Mouse (Mus musculus) kidney, embryonic 14.5 days (tissue): ENCODE measurements at regions not wholly inside any gene's neighbourhood (a gene's known extent, or its start where the extent isn't known, plus 50 kb on each side); places are given as distances from the start of the nearest gene placed in this dataset.

Experiments
- ATAC-seq: fragments of 200-750 bp; cut with Nextera tagmentation; 2 replicates; pipeline ENCODE4 v1.8.0; 2017; ENCODE audit warnings: moderate number of reproducible peaks, mild to moderate bottlenecking, moderate TSS enrichment, moderate library complexity; ENCODE audit not compliant: low FRiP score, low TSS enrichment
- H3K27ac ChIP-seq: fragments of 300-500 bp; sonication (generic); 2 replicates; pipeline ENCODE4 v1.5.1; 2014; ENCODE audit warnings: low read depth, mild to moderate bottlenecking, low read length, moderate library complexity, mixed read lengths
- H3K27me3 ChIP-seq: fragments of 300-500 bp; sonication (generic); 2 replicates; pipeline ENCODE4 v1.6.1; 2014; ENCODE audit warnings: mild to moderate bottlenecking, low read length; ENCODE audit not compliant: control insufficient read depth, insufficient read depth
- H3K36me3 ChIP-seq: fragments of 300-500 bp; sonication (generic); 2 replicates; pipeline ENCODE4 v1.6.1; 2014; ENCODE audit warnings: low read length, mixed read lengths; ENCODE audit not compliant: control insufficient read depth, insufficient read depth
- H3K4me1 ChIP-seq: fragments of 300-500 bp; sonication (generic); 2 replicates; pipeline ENCODE4 v1.6.1; 2014; ENCODE audit warnings: low read length, mixed read lengths; ENCODE audit not compliant: control insufficient read depth, insufficient read depth
- H3K4me2 ChIP-seq: fragments of 300-500 bp; sonication (generic); replicated peaks from 2 replicates; pipeline ENCODE4 v1.6.1; 2014; ENCODE audit warnings: low read depth, mild to moderate bottlenecking, low read length
- H3K4me3 ChIP-seq: fragments of 300-500 bp; sonication (generic); 2 replicates; pipeline ENCODE4 v1.5.1; 2014; ENCODE audit warnings: mild to moderate bottlenecking, low read length
- H3K9ac ChIP-seq: fragments of 300-500 bp; sonication (generic); 2 replicates; pipeline ENCODE4 v1.6.1; 2014; ENCODE audit warnings: low read depth, mild to moderate bottlenecking, low read length, moderate library complexity
- H3K9me3 ChIP-seq: fragments of 300-500 bp; sonication (generic); 2 replicates; pipeline ENCODE4 v1.6.1; 2016; ENCODE audit warnings: low read length; ENCODE audit not compliant: control insufficient read depth
- WGBS: fragments of 180-500 bp; shearing (Covaris S2); extraction: QIAGEN DNeasy Blood & Tissue Kit; methylation state at CpG from one replicate; pipeline ENCODE4 v1.1.7; 2014; 5-methylcytosine and 5-hydroxymethylcytosine counted together

DNA sequence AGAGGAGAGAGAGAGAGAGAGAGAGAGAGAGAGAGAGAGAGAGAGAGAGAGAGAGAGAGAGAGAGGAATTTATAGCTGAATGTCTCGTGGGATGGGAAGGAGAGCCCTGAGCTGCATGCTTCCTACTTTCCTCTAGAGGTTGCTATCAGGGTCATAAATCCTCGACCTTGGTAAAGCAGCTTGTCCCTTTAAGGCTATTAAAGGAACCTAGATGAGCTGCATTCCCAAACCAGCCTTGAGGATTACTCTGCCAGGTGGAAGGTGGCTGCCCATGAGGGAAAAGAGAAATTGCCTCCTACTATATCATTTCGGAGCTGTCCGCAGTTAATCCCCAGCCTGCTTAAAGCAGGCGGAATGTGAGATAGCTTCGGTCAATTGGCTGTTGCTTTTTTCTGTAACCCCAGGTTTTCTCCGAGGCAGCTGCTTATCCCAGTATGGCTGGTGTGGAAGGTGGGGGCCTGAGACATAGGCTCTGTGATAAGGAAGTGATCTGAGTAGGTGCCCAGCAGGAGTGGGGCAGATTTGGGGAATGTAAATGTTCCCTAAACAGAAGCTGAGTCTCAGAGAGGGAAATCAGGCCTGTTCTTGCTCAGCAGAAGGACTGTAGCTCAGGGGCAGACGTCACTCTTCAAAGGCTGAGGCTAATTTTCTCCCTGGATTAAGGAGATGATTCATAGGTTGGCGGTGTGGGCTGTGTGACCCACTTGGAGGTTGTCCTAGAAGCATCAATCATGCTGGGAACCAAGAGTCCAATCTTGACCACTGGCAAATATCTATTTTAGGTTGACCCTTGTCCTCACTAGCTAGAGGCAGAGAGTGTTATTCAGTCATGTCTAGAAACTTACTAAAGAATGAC lies 255.2 kb upstream of the Camk1g start:
- H3K9me3 ChIP-seq: no peaks in the 10 kb centered on the region
- H3K4me3 ChIP-seq: no peak overlapping the region
- H3K4me2 ChIP-seq: no peak overlapping the region
- H3K27me3 ChIP-seq: 0 out of 2 replicates have a peak, but pooled peaks cover 3% of the 10 kb centered on the region
- no peak overlapping the region for H3K9ac ChIP-seq
- no peak overlapping the region for H3K27ac ChIP-seq
- H3K4me1 ChIP-seq: no peaks in the 10 kb centered on the region
- no peaks in the 10 kb centered on the region for H3K36me3 ChIP-seq
- ATAC-seq: no peak
- 12% methylated on average over 9 of the region's 9 CpGs for WGBS

- H3K27ac ChIP-seq: no peak overlapping the region
- no peaks in the 10 kb centered on the region for H3K36me3 ChIP-seq
- H3K27me3 ChIP-seq: 0 out of 2 replicates have a peak, but pooled peaks cover 3% of the 10 kb centered on the region
- H3K4me3 ChIP-seq: no peak overlapping the region
- ATAC-seq: no peak
- H3K9me3 ChIP-seq: no peaks in the 10 kb centered on the region
- H3K4me1 ChIP-seq: peaks cover 4% of the 10 kb centered on the region; the same call in 1 of the 2 replicates
- no peak overlapping the region for H3K9ac ChIP-seq
- WGBS: 77% methylated on average over 3 of the region's 3 CpGs
- no peak overlapping the region for H3K4me2 ChIP-seq
These were observed 253.5 kb upstream of the Camk1g start for GRCm38 (mm10) chr1:193623571-193623970.

- H3K4me3 ChIP-seq: no peak overlapping the region
- ATAC-seq: no peak
- H3K27me3 ChIP-seq: no peaks in the 10 kb centered on the region
- H3K9me3 ChIP-seq: no peaks in the 10 kb centered on the region
- no peak overlapping the region for H3K4me2 ChIP-seq
- no peaks in the 10 kb centered on the region for H3K36me3 ChIP-seq
- no peak overlapping the region for H3K27ac ChIP-seq
- H3K4me1 ChIP-seq: peaks cover 7% of the 10 kb centered on the region; the same call in 1 of the 2 replicates
- H3K9ac ChIP-seq: no peak overlapping the region
- WGBS: 34% methylated on average over 8 of the region's 8 CpGs
These were observed 248.2 kb upstream of the Camk1g start for GRCm38 (mm10) chr1:193618250-193618649.

GRCm38 (mm10) chr1:193610471-193610870 lies 240.4 kb upstream of the Camk1g start:
- Histone ChIP-seq H3K9me3 (no peaks in the 10 kb centered on the region), H3K4me3 (no peak overlapping the region), H3K9ac (no peak overlapping the region), H3K27me3 (no peaks in the 10 kb centered on the region), H3K4me2 (no peak overlapping the region), H3K36me3 (no peaks in the 10 kb centered on the region), H3K27ac (no peak overlapping the region), H3K4me1 (no peaks in the 10 kb centered on the region)
- WGBS: 59% methylated on average over 4 of the region's 4 CpGs
- no peak for ATAC-seq

GRCm38 (mm10) chr1:193599895-193600294 lies 229.8 kb upstream of the Camk1g start:
- Histone ChIP-seq H3K4me1 (no peaks in the 10 kb centered on the region), H3K9me3 (no peaks in the 10 kb centered on the region), H3K27me3 (no peaks in the 10 kb centered on the region), H3K36me3 (no peaks in the 10 kb centered on the region), H3K4me2 (no peak overlapping the region), H3K27ac (no peak overlapping the region), H3K9ac (no peak overlapping the region), H3K4me3 (no peak overlapping the region)
- ATAC-seq: no peak
- 85% methylated on average over 4 of the region's 4 CpGs for WGBS

DNA sequence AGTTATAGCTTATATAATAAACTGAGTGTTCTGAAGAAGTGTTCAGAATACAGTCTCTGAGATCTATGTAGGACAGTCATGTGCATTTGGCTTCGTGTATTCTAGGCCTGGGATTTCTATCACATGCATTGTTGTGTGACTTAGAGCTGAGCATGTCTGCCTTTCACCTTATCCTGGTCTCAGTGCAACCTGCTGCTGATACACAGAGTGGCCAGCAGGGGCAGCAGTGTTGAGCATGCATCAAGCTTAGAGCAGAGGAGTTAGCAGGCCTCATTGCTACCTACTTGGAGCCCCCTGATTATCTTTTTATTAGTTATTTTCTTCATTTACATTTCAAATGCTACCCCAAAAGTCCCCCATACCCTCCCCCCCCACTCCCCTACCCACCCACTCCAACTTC lies 229.1 kb upstream of the Camk1g start:
- 47% methylated on average over 1 of the region's 1 CpGs for WGBS
- Histone ChIP-seq H3K27me3 (no peaks in the 10 kb centered on the region), H3K4me2 (no peak overlapping the region), H3K27ac (no peak overlapping the region), H3K36me3 (no peaks in the 10 kb centered on the region), H3K4me1 (no peaks in the 10 kb centered on the region), H3K4me3 (no peak overlapping the region), H3K9me3 (no peaks in the 10 kb centered on the region), H3K9ac (no peak overlapping the region)
- no peak for ATAC-seq

DNA sequence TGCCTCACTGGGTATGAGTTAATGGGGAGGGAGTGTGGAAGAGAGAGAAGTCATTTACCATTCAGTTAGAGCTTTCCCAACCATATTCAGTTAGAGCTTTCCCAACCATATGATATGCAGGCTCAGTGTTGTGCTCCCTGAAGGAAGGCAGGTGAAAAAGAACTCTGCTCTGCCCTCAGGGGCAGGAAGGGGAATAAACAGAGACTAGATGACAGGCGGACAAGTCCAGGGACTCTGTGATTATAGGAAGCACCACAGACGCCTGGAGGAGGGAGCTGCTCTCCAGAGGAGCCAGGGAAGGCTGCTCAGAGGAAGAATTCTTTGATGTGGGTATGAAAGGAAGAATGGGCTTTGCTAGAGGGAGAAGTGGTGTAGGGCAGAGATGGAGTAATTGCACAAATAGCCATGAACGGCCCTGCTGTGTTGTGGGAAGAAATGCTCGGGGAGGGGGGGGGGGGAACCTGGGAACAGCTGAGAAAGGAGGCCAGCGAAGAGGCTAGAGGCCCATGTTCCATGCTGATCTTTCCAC lies 220.3 kb upstream of the Camk1g start:
- Histone ChIP-seq H3K9ac (no peak overlapping the region), H3K4me1 (peaks cover 9% of the 10 kb centered on the region), H3K4me3 (no peak overlapping the region), H3K27me3 (no peaks in the 10 kb centered on the region), H3K27ac (no peak overlapping the region), H3K36me3 (no peaks in the 10 kb centered on the region), H3K4me2 (no peak overlapping the region), H3K9me3 (no peaks in the 10 kb centered on the region)
- ATAC-seq: no peak
- WGBS: 16% methylated on average over 5 of the region's 5 CpGs

DNA sequence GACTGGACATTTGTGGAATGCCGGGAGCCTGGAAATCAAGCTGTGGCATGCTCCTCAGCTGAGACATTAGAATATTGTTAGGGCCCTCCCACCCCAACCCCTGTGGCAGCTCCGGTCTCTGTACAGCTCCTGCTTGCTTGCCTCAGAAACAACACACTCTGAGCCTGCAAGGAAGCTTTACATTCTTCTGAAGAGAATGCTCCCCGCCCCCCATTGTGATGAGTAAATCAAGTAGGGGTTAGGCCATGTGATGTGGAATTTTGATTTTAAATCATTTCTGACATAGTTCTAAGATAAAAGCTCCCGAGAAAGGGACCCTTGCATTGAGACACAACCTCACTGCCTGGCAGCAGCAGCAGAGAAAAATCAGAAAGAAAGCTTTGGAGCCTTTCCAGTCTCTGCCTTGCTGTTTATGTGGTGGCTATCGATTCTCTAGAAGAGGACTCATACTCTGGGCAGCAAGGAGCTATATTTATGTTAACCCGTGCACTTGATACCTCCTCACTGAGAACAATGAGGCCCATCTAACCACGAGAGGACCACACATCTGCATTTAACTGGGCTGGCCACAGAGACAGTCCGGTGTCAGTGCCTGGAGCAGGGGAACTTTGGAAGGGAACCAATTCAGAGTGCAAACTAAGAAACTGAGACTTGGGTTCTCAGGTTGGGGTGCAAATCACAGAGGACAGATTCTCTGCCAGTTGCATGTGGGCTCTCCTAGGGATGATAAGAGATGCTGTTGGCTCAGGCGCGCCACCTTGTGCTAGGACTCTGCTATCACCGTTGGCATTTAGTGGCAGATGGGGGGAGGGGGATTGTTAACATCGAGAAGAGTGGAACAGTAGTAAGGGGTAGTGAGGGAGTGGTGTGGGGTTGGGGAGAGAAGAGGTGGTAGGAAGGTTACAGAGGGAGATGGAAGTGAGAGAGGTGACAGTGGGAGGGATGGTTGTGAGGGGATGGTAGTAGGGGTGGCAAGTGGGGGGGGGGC lies 218.7 kb upstream of the Camk1g start:
- H3K36me3 ChIP-seq: no peaks in the 10 kb centered on the region
- no peaks in the 10 kb centered on the region for H3K9me3 ChIP-seq
- H3K4me1 ChIP-seq: peaks cover 9% of the 10 kb centered on the region
- no peak overlapping the region for H3K4me2 ChIP-seq
- peak; percentile 73 for ATAC-seq
- no peak overlapping the region for H3K9ac ChIP-seq
- no peak overlapping the region for H3K4me3 ChIP-seq
- H3K27me3 ChIP-seq: no peaks in the 10 kb centered on the region
- no peak overlapping the region for H3K27ac ChIP-seq
- 23% methylated on average over 12 of the region's 12 CpGs for WGBS
